Mouse (Mus musculus) C2C12 (cell line): ENCODE results near the gene Cd84. TPM values are rescaled to one million over a fixed set of nuclear protein-coding genes. Genes with fewer than 3 reads are reported as not detected.

Experiments used
- H3K27me3 ChIP-seq: one replicate; pipeline ENCODE4 v1.6.1; 2011; ENCODE audit not compliant: control insufficient read depth, insufficient read depth, insufficient read length
- H3K36me3 ChIP-seq: one replicate; pipeline ENCODE4 v1.6.1; 2011; ENCODE audit not compliant: control insufficient read depth, insufficient read depth
- H3K4me3 ChIP-seq: one replicate; pipeline ENCODE4 v1.5.1; 2011; ENCODE audit warnings: mild to moderate bottlenecking, control low read depth; ENCODE audit not compliant: poor library complexity, insufficient read depth, severe bottlenecking
- H3K79me2 ChIP-seq: one replicate; pipeline ENCODE4 v1.6.1; 2011; ENCODE audit not compliant: control insufficient read depth, insufficient read depth
- H3K79me3 ChIP-seq: one replicate; pipeline ENCODE4 v1.6.1; 2011; ENCODE audit warnings: low read depth, control low read depth
- H3ac ChIP-seq: one replicate; pipeline ENCODE3; 2011; ENCODE audit warnings: low read depth; ENCODE audit not compliant: control insufficient read depth, insufficient read length
- CEBPB ChIP-seq: IDR thresholded peaks from one replicate; pipeline ENCODE4 v1.6.1; 2011; ENCODE audit warnings: low read depth, mild to moderate bottlenecking, control low read depth, moderate library complexity
- CTCF ChIP-seq: IDR thresholded peaks from one replicate; pipeline ENCODE4 v1.5.1; 2011; ENCODE audit not compliant: control insufficient read depth, insufficient read depth, insufficient read length
- FOSL1 ChIP-seq: IDR thresholded peaks from one replicate; pipeline ENCODE4 v1.8.0; 2011; ENCODE audit warnings: mild to moderate bottlenecking, low read length; ENCODE audit not compliant: poor library complexity, insufficient read depth, severe bottlenecking
- MAX ChIP-seq: IDR thresholded peaks from one replicate; pipeline ENCODE4 v1.6.1; 2011; ENCODE audit warnings: mild to moderate bottlenecking, control low read depth
- MYOD1 ChIP-seq: IDR thresholded peaks from one replicate; pipeline ENCODE4 v1.6.1; 2011; ENCODE audit warnings: low read depth; ENCODE audit not compliant: control insufficient read depth, insufficient read length
- MYOG ChIP-seq: IDR thresholded peaks from one replicate; pipeline ENCODE4 v1.6.1; 2011; ENCODE audit not compliant: control insufficient read depth, insufficient read length; ENCODE audit errors: extremely low read depth
- USF1 ChIP-seq: IDR thresholded peaks from one replicate; pipeline ENCODE4 v1.6.1; 2011; ENCODE audit warnings: low read depth, mild to moderate bottlenecking, control low read depth, moderate library complexity
- polyA plus RNA-seq: library from polyadenylated mRNA; unstranded; fragments of >200 nt; fragmentation: generic; extraction: Trizol; gene quantifications from one replicate; pipeline ENCODE4 v1.2.1, GENCODE M21; 2012; ENCODE audit warnings: missing spikeins

Cd84 gene
- polyA plus RNA-seq, 1 experiment: not detected

- Histone ChIP-seq H3K79me3 (no peaks in the 10 kb centered on the region), H3ac (no peak overlapping the region), H3K79me2 (no peaks in the 10 kb centered on the region), H3K27me3 (no peaks in the 10 kb centered on the region), H3K36me3 (no peaks in the 10 kb centered on the region), H3K4me3 (no peak overlapping the region)
- TF ChIP-seq FOSL1 (no peak), CTCF (no peak)
These were observed 94.4 kb downstream of the Cd84 start for GRCm38 (mm10) chr1:171933851-171934250.

- Histone ChIP-seq H3K4me3 (no peak overlapping the region), H3ac (no peak overlapping the region), H3K79me3 (no peaks in the 10 kb centered on the region), H3K27me3 (no peaks in the 10 kb centered on the region), H3K79me2 (no peaks in the 10 kb centered on the region), H3K36me3 (no peaks in the 10 kb centered on the region)
- TF ChIP-seq FOSL1 (no peak), USF1 (no peak), CTCF (no peak), CEBPB (no peak), MYOG (no peak), MYOD1 (no peak), MAX (no peak)
These were observed 99.8 kb downstream of the Cd84 start for GRCm38 (mm10) chr1:171938952-171939948.

Other genes starting within 250 kb of the Cd84 start
- not detected for gene Ly9, start 232.3 kb upstream of the Cd84 start, polyA plus RNA-seq
- not detected for gene Slamf7, start 186.7 kb upstream of the Cd84 start, polyA plus RNA-seq
- not detected for gene Cd48, start 157.7 kb upstream of the Cd84 start, polyA plus RNA-seq
- not detected for gene Slamf1, start 72.6 kb upstream of the Cd84 start, polyA plus RNA-seq
- not detected for gene Gm10521, start 56.0 kb downstream of the Cd84 start, polyA plus RNA-seq
- gene Slamf6, start 77.8 kb downstream of the Cd84 start, polyA plus RNA-seq: not detected
- gene Vangl2, start 188.7 kb downstream of the Cd84 start, polyA plus RNA-seq: 5.7 TPM
- gene Nhlh1, start 217.9 kb downstream of the Cd84 start, polyA plus RNA-seq: not detected
- 113 TPM for gene Copa, start 242.8 kb downstream of the Cd84 start, polyA plus RNA-seq
- gene Ncstn, start 243.1 kb downstream of the Cd84 start, polyA plus RNA-seq: 40.8 TPM